Mouse (Mus musculus) spleen, adult 2 months (tissue): ENCODE results near the gene Galk2.

Experiments used
- CTCF ChIP-seq: fragments of 200-500 bp; IDR thresholded peaks from 2 replicates; pipeline ENCODE4 v1.5.1; 2011; ENCODE audit warnings: mild to moderate bottlenecking, inconsistent platforms; ENCODE audit not compliant: insufficient read depth, insufficient read length, insufficient replicate concordance; ENCODE audit errors: extremely low read depth
- POLR2A ChIP-seq: fragments of 200-500 bp; IDR thresholded peaks from 2 replicates; pipeline ENCODE4 v1.6.1; 2011; ENCODE audit warnings: low read depth, low read length, inconsistent platforms

GRCm38 (mm10) chr2:125868301-125868700 lies 9.4 kb downstream of the Galk2 start:
- TF ChIP-seq CTCF (no peak), POLR2A (no peak)
